ENCODE assay signal across 12 mouse cellular contexts in genomic region chr17:84236781-84237557, GRCm38 (mm10). TPM values are rescaled to one million over a fixed set of nuclear protein-coding genes. Genes with fewer than 3 reads are reported as not detected.
DNase-seq lines count a peak whose midpoint lies in the region; ATAC-seq and TF ChIP-seq lines count a peak whose summit lies in the region.
"Had no signal": no experiment of that assay in that cellular context is flagged by ENCODE, and none has a peak within 500 bp of the region (broad histone marks: within the 10 kb centered on the region; RNA-seq: fewer than 3 reads in every experiment).

No protein-coding gene starts in this region.

- peak overlapping the region; percentile 62 for H3K27ac ChIP-seq in layer of hippocampus, adult 2 months
- peak overlapping the region; percentile 62 for H3K27ac ChIP-seq in heart, postnatal 0 days (ENCODE audit: low read depth)
- peak overlapping the region; percentile 29; the same call in 1 of the 2 replicates for H3K27ac ChIP-seq in liver, embryonic 15.5 days (replicated peaks)
- H3K27ac ChIP-seq in intestine, embryonic 16.5 days (ENCODE audit: low read length): no peak overlapping the region
- H3K27ac ChIP-seq: hindbrain, postnatal 0 days; limb, embryonic 10.5 days had no signal

- no peaks in the 10 kb centered on the region for H3K9me3 ChIP-seq in heart, postnatal 0 days (replicated peaks; ENCODE audit: control insufficient read depth, low read length)
- peaks cover 2% of the 10 kb centered on the region; the same call in 1 of the 2 replicates for H3K9me3 ChIP-seq in liver, embryonic 15.5 days (replicated peaks)
- no peaks in the 10 kb centered on the region for H3K9me3 ChIP-seq in intestine, embryonic 16.5 days (ENCODE audit: control insufficient read depth, low read length)
- H3K9me3 ChIP-seq: limb, embryonic 10.5 days had no signal

- H3K27me3 ChIP-seq in heart, postnatal 0 days (ENCODE audit: control insufficient read depth, insufficient read depth, low read length): no peaks in the 10 kb centered on the region
- H3K27me3 ChIP-seq in liver, embryonic 15.5 days: no peaks in the 10 kb centered on the region
- no peaks in the 10 kb centered on the region for H3K27me3 ChIP-seq in intestine, embryonic 16.5 days (replicated peaks; ENCODE audit: control insufficient read depth, insufficient read depth, low read length)

- H3K4me1 ChIP-seq in heart, postnatal 0 days (ENCODE audit: control insufficient read depth, insufficient read depth): peaks cover 14% of the 10 kb centered on the region
- H3K4me1 ChIP-seq in liver, embryonic 15.5 days (replicated peaks): peaks cover 51% of the 10 kb centered on the region
- no peaks in the 10 kb centered on the region for H3K4me1 ChIP-seq in intestine, embryonic 16.5 days (ENCODE audit: control insufficient read depth, insufficient read depth, low read length)

- 0 out of 2 replicates have a peak, but pooled peaks have one; percentile 30 for ATAC-seq in heart, postnatal 0 days (ENCODE audit: insufficient read depth, low read depth)
- ATAC-seq in liver, embryonic 15.5 days (ENCODE audit: insufficient read depth): no peak
- ATAC-seq in intestine, embryonic 16.5 days: no peak
- ATAC-seq: hindbrain, postnatal 0 days had no signal

- no peak overlapping the region for H3K9ac ChIP-seq in heart, postnatal 0 days (replicated peaks; ENCODE audit: low read depth, low read length)
- no peak overlapping the region for H3K9ac ChIP-seq in liver, embryonic 15.5 days
- H3K9ac ChIP-seq in intestine, embryonic 16.5 days (ENCODE audit: low read depth, low read length): no peak overlapping the region

- DNase-seq in layer of hippocampus, adult 2 months (ENCODE audit: low spot score in 2 of 2): no peak
- DNase-seq in layer of hippocampus, adult 11-12 months (ENCODE audit: low spot score): no peak
- peak; percentile 66 to 71 for DNase-seq in heart, adult 9 months (ENCODE audit: low spot score in 2 of 2)
- peak; percentile 62 for DNase-seq in heart, postnatal 0 days (ENCODE audit: low spot score)
- DNase-seq in gastrocnemius, adult 18-20 months (ENCODE audit: low spot score): no peak
- no peak for DNase-seq in frontal cortex, adult 2 months (ENCODE audit: extremely low spot score in 1 of 2, low spot score in 1 of 2)
- DNase-seq: cerebellum, adult 2 months; layer of hippocampus, adult 9-11 months had no signal

- no peak overlapping the region for H3K4me2 ChIP-seq in heart, postnatal 0 days (ENCODE audit: low read depth, low read length)
- no peak overlapping the region for H3K4me2 ChIP-seq in liver, embryonic 15.5 days
- H3K4me2 ChIP-seq in intestine, embryonic 16.5 days (ENCODE audit: low read depth, low read length): no peak overlapping the region

- H3K36me3 ChIP-seq in heart, postnatal 0 days (replicated peaks; ENCODE audit: control insufficient read depth, insufficient read depth, low read length): no peaks in the 10 kb centered on the region
- no peaks in the 10 kb centered on the region for H3K36me3 ChIP-seq in liver, embryonic 15.5 days (replicated peaks)
- no peaks in the 10 kb centered on the region for H3K36me3 ChIP-seq in intestine, embryonic 16.5 days (ENCODE audit: control insufficient read depth, insufficient read depth, low read length)

- H3K4me3 ChIP-seq in layer of hippocampus, adult 2 months: no peak overlapping the region
- no peak overlapping the region for H3K4me3 ChIP-seq in heart, postnatal 0 days (ENCODE audit: low read depth, low read length)
- H3K4me3 ChIP-seq in liver, embryonic 15.5 days (replicated peaks): no peak overlapping the region
- H3K4me3 ChIP-seq in intestine, embryonic 16.5 days (ENCODE audit: low read length): no peak overlapping the region
- H3K4me3 ChIP-seq: limb, embryonic 10.5 days had no signal

- TF ChIP-seq CTCF in layer of hippocampus, adult 2 months (conservative IDR thresholded peaks at IDR 0.05): no peak
- no peak for TF ChIP-seq CTCF in heart, postnatal 0 days (IDR thresholded peaks at IDR 0.05; ENCODE audit: low read depth)

- WGBS in heart, postnatal 0 days: 31% methylated on average over 7 of the region's 7 CpGs
- WGBS in liver, embryonic 15.5 days (ENCODE audit: insufficient replicate concordance): 65% methylated on average over 7 of the region's 7 CpGs
- WGBS in intestine, embryonic 16.5 days: 85% methylated on average over 7 of the region's 7 CpGs

- TF ChIP-seq EP300 in heart, postnatal 0 days (IDR thresholded peaks at IDR 0.05; ENCODE audit: low read depth): no peak

RNA-seq across cellular contexts. Expression of gene Zfp36l2, which starts 49.2 kb away (rescaled TPM):
- total RNA-seq in layer of hippocampus, adult 2 months (2021): 10 to 100 TPM; 24.7 to 26.1 TPM
- total RNA-seq in heart, postnatal 0 days (2014; rRNA removed; ENCODE audit: low replicate concordance): 14.0 and 15.0 TPM in 2 replicates
- polyA plus RNA-seq in heart, postnatal 0 days (2015; fragmentation: Nextera tagmentation; extraction: Ambion mirVana): 4.5 and 4.7 TPM in 2 replicates
- 6.8 and 7.4 TPM in 2 replicates for polyA plus RNA-seq in liver, embryonic 15.5 days (2015; fragmentation: Nextera tagmentation; extraction: Ambion mirVana)
- polyA plus RNA-seq in intestine, embryonic 16.5 days (2015; fragmentation: Nextera tagmentation; extraction: Ambion mirVana): 14.4 and 16.2 TPM in 2 replicates
- total RNA-seq in gastrocnemius, adult 18-20 months (2021): 10 to 100 TPM in 1 of 2 experiments, 1 to 10 TPM in 1; 7.4 to 10.8 TPM
- polyA plus RNA-seq in frontal cortex, adult 2 months (2012; rRNA removed): 21.4 and 24.3 TPM in 2 replicates

Comparison
In these comparisons a context has a peak if more than half of its experiments do, and no peak if none do; other contexts are left out.
1. DNase-seq: peak in heart, adult 9 months (2 of 2) and heart, postnatal 0 days (single experiment); none in layer of hippocampus, adult 2 months (0 of 2), layer of hippocampus, adult 11-12 months (single experiment), gastrocnemius, adult 18-20 months (single experiment) and frontal cortex, adult 2 months (0 of 2).